Mouse (Mus musculus) midbrain, embryonic 12.5 days (tissue): ENCODE measurements around the gene Dnajc8. TPM values are rescaled to one million over a fixed set of nuclear protein-coding genes. Genes with fewer than 3 reads are reported as not detected.

Experiments used
- ATAC-seq: fragments of 200-750 bp; cut with Nextera tagmentation; 2 replicates; pipeline ENCODE4 v1.8.0; 2017; ENCODE audit warnings: low read depth, moderate TSS enrichment, moderate library complexity; ENCODE audit not compliant: low FRiP score
- H3K27ac ChIP-seq: fragments of 300-500 bp; sonication (generic); replicated peaks from 2 replicates; pipeline ENCODE4 v1.5.1; 2016; ENCODE audit warnings: mild to moderate bottlenecking
- H3K27me3 ChIP-seq: fragments of 300-500 bp; sonication (generic); 2 replicates; pipeline ENCODE4 v1.6.1; 2016; ENCODE audit warnings: mild to moderate bottlenecking
- H3K36me3 ChIP-seq: fragments of 300-500 bp; sonication (generic); 2 replicates; pipeline ENCODE4 v1.6.1; 2016
- H3K4me1 ChIP-seq: fragments of 300-500 bp; sonication (generic); 2 replicates; pipeline ENCODE4 v1.6.1; 2016
- H3K4me2 ChIP-seq: fragments of 300-500 bp; sonication (generic); replicated peaks from 2 replicates; pipeline ENCODE4 v1.6.1; 2016; ENCODE audit warnings: mild to moderate bottlenecking, moderate library complexity
- H3K4me3 ChIP-seq: fragments of 300-500 bp; sonication (generic); 2 replicates; pipeline ENCODE4 v1.5.1; 2016; ENCODE audit warnings: mild to moderate bottlenecking
- H3K9ac ChIP-seq: fragments of 300-500 bp; sonication (generic); replicated peaks from 2 replicates; pipeline ENCODE4 v1.6.1; 2016; ENCODE audit warnings: mild to moderate bottlenecking, moderate library complexity
- H3K9me3 ChIP-seq: fragments of 300-500 bp; sonication (generic); 2 replicates; pipeline ENCODE4 v1.6.1; 2016; ENCODE audit warnings: mild to moderate bottlenecking
- WGBS: fragments of 180-500 bp; shearing (Covaris S2); methylation state at CpG from one replicate; pipeline ENCODE4 v1.1.7; 2016; 5-methylcytosine and 5-hydroxymethylcytosine counted together
- polyA plus RNA-seq: library from polyadenylated mRNA; unstranded; fragments of >200 nt; fragmentation: Nextera tagmentation; extraction: Ambion mirVana; gene quantifications from 2 replicates; pipeline ENCODE4 v1.2.1, GENCODE M21; 2016

Dnajc8 gene
- polyA plus RNA-seq: 176 and 189 TPM in 2 replicates

GRCm38 (mm10) chr4:132535406-132536121 lies at the start of gene Dnajc8:
TSS of gene Dnajc8 (plus strand) at chr4:132535550.
- peak within 1 kb of the TSS; percentile 82 for H3K27ac ChIP-seq
- no peaks in the 10 kb centered on the region for H3K27me3 ChIP-seq
- peaks cover 35% of the 10 kb centered on the region for H3K4me1 ChIP-seq
- ATAC-seq: peak; percentile 71
- under 1% methylated on average over 60 of the region's 60 CpGs for WGBS
- peak within 1 kb of the TSS; percentile 97 for H3K9ac ChIP-seq
- no peaks in the 10 kb centered on the region for H3K9me3 ChIP-seq
- H3K4me3 ChIP-seq: peak within 1 kb of the TSS; percentile 100
- peak within 1 kb of the TSS; percentile 92 for H3K4me2 ChIP-seq
- peaks cover 29% of the 10 kb centered on the region for H3K36me3 ChIP-seq

- Histone ChIP-seq H3K27me3 (no peaks in the 10 kb centered on the region), H3K4me1 (no peaks in the 10 kb centered on the region), H3K9me3 (no peaks in the 10 kb centered on the region), H3K27ac (no peak overlapping the region), H3K4me3 (no peak overlapping the region), H3K9ac (no peak overlapping the region), H3K4me2 (no peak overlapping the region), H3K36me3 (peaks cover 8% of the 10 kb centered on the region)
- ATAC-seq: no peak
- 86% methylated on average over 3 of the region's 3 CpGs for WGBS
Measured at GRCm38 (mm10) chr4:132488521-132488920, 46.8 kb upstream of the Dnajc8 start.

DNA sequence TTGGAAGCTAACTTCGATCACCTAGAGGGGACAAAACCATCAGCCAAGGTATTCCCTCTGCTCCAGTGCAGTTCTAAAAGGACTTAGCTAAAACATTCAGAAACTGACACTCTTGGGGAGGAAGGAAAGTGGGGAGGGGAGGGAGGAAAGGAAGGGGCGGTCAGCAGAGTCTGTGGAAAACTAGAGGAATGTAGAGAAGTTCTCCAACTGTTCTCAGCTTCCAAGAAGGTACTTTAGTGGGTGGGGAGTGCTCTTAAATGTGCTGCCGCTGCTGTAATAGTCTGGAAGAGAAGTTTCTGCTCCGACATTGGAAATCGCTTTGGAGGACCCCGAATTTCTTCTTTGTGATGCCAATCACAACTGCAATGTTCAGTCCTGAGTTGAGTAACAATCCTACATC lies 46.4 kb upstream of the Dnajc8 start:
- 86% methylated on average over 6 of the region's 6 CpGs for WGBS
- no peak overlapping the region for H3K9ac ChIP-seq

DNA sequence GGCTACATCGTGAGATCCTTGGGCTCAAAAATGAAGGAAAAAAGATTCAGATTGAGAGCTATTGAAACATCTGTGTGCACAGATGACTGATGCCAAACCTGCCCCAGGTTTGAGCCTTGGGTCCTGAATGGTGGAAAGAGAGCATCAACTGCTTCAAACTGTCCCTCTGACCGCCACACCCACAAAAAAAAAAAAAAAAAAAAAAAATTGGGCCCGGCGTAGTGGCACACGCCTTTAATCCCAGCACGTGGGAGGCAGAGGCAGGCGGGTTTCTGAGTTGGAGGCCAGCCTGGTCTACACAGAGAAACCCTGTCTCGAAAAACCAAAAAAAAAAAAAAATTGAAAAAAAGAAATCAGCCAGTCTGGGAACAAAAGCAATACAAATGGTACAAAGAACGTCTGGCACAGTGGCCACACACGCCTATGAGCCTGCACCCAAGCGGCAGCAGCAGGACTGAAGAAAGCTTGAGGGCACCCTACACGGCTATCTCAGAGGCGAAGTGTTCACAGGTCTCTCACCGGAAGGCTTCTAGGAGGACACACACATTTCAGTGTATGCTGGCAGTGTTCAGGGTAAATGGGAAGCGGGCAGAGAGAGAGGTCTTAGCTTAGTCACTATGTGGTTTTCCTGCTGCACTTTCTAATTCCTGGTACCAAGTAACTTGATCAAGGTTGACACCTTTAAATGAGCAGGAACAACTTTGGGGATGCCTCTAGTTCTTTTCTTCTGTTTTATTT lies 44.9 kb upstream of the Dnajc8 start:
- Histone ChIP-seq H3K9me3 (no peaks in the 10 kb centered on the region), H3K4me2 (no peak overlapping the region), H3K4me1 (no peaks in the 10 kb centered on the region), H3K36me3 (peaks cover 14% of the 10 kb centered on the region), H3K9ac (no peak overlapping the region), H3K27ac (no peak overlapping the region), H3K27me3 (no peaks in the 10 kb centered on the region), H3K4me3 (no peak overlapping the region)
- 91% methylated on average over 15 of the region's 15 CpGs for WGBS
- ATAC-seq: no peak

More for the DNA sequence above, 46.4 kb upstream of the Dnajc8 start:
- Histone ChIP-seq H3K4me3 (no peak overlapping the region), H3K27me3 (no peaks in the 10 kb centered on the region), H3K4me2 (no peak overlapping the region), H3K9me3 (no peaks in the 10 kb centered on the region), H3K4me1 (no peaks in the 10 kb centered on the region), H3K36me3 (peaks cover 10% of the 10 kb centered on the region), H3K27ac (no peak overlapping the region)
- no peak for ATAC-seq

DNA sequence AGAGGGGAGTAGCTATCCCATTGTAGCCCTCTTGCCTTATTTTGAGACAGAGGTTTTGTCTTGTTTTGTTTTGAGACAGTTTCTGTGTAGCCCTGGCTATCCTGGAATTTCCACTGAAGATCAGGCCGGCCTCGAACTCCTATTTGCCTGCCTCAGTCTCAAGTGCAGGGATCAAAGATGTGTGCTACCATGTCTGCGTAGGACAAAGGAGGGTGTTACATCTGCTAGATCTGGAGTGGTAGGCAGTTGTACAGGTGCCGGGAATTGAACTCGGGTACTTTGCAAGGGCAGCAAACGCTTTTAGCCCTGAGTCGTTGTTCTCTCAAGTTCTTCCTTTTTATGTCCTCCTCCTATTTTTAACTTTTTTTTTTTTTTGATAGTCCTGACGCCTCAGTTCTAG lies 44.3 kb upstream of the Dnajc8 start:
- H3K4me2 ChIP-seq: no peak overlapping the region
- no peaks in the 10 kb centered on the region for H3K27me3 ChIP-seq
- no peaks in the 10 kb centered on the region for H3K4me1 ChIP-seq
- no peak for ATAC-seq
- H3K9me3 ChIP-seq: no peaks in the 10 kb centered on the region
- no peak overlapping the region for H3K9ac ChIP-seq
- 90% methylated on average over 8 of the region's 8 CpGs for WGBS
- no peak overlapping the region for H3K27ac ChIP-seq
- no peak overlapping the region for H3K4me3 ChIP-seq
- peaks cover 20% of the 10 kb centered on the region for H3K36me3 ChIP-seq

- Histone ChIP-seq H3K9me3 (no peaks in the 10 kb centered on the region), H3K4me3 (no peak overlapping the region), H3K36me3 (peaks cover 26% of the 10 kb centered on the region), H3K4me2 (no peak overlapping the region), H3K27ac (no peak overlapping the region), H3K4me1 (no peaks in the 10 kb centered on the region), H3K9ac (no peak overlapping the region), H3K27me3 (no peaks in the 10 kb centered on the region)
- WGBS: 90% methylated on average over 6 of the region's 6 CpGs
- ATAC-seq: no peak
Measured at GRCm38 (mm10) chr4:132491748-132492147, 43.6 kb upstream of the Dnajc8 start.

- H3K9me3 ChIP-seq: no peaks in the 10 kb centered on the region
- no peaks in the 10 kb centered on the region for H3K4me1 ChIP-seq
- no peaks in the 10 kb centered on the region for H3K27me3 ChIP-seq
- H3K4me3 ChIP-seq: no peak overlapping the region
- no peak for ATAC-seq
- 0 out of 2 replicates have a peak overlapping the region, but pooled peaks have one; percentile 4 for H3K27ac ChIP-seq
- 79% methylated on average over 10 of the region's 10 CpGs for WGBS
- H3K4me2 ChIP-seq: no peak overlapping the region
- H3K36me3 ChIP-seq: peaks cover 32% of the 10 kb centered on the region
- no peak overlapping the region for H3K9ac ChIP-seq
Measured at GRCm38 (mm10) chr4:132492178-132493060, 42.9 kb upstream of the Dnajc8 start.

- Histone ChIP-seq H3K4me1 (no peaks in the 10 kb centered on the region), H3K36me3 (peaks cover 47% of the 10 kb centered on the region), H3K4me3 (no peak overlapping the region), H3K9me3 (no peaks in the 10 kb centered on the region), H3K27ac (no peak overlapping the region), H3K4me2 (no peak overlapping the region), H3K9ac (no peak overlapping the region), H3K27me3 (no peaks in the 10 kb centered on the region)
- ATAC-seq: no peak
- 94% methylated on average over 20 of the region's 20 CpGs for WGBS
Measured at GRCm38 (mm10) chr4:132494271-132494918, 41.0 kb upstream of the Dnajc8 start.

- Histone ChIP-seq H3K9ac (no peak overlapping the region), H3K27me3 (no peaks in the 10 kb centered on the region), H3K36me3 (peaks cover 22% of the 10 kb centered on the region), H3K27ac (no peak overlapping the region), H3K4me2 (no peak overlapping the region), H3K4me1 (0 out of 2 replicates have a peak, but pooled peaks cover 5% of the 10 kb centered on the region), H3K4me3 (no peak overlapping the region), H3K9me3 (no peaks in the 10 kb centered on the region)
- ATAC-seq: no peak
- WGBS: 96% methylated on average over 6 of the region's 6 CpGs
Measured at GRCm38 (mm10) chr4:132501639-132502038, 33.7 kb upstream of the Dnajc8 start.

GRCm38 (mm10) chr4:132503344-132503743 lies 32.0 kb upstream of the Dnajc8 start:
- H3K4me1 ChIP-seq: 0 out of 2 replicates have a peak, but pooled peaks cover 5% of the 10 kb centered on the region
- no peak overlapping the region for H3K4me2 ChIP-seq
- H3K27ac ChIP-seq: no peak overlapping the region
- no peak overlapping the region for H3K9ac ChIP-seq
- H3K27me3 ChIP-seq: peaks cover 3% of the 10 kb centered on the region; the same call in 1 of the 2 replicates
- ATAC-seq: no peak
- H3K9me3 ChIP-seq: no peaks in the 10 kb centered on the region
- H3K36me3 ChIP-seq: peaks cover 7% of the 10 kb centered on the region; the same call in 1 of the 2 replicates
- WGBS: 85% methylated on average over 11 of the region's 11 CpGs
- H3K4me3 ChIP-seq: no peak overlapping the region

DNA sequence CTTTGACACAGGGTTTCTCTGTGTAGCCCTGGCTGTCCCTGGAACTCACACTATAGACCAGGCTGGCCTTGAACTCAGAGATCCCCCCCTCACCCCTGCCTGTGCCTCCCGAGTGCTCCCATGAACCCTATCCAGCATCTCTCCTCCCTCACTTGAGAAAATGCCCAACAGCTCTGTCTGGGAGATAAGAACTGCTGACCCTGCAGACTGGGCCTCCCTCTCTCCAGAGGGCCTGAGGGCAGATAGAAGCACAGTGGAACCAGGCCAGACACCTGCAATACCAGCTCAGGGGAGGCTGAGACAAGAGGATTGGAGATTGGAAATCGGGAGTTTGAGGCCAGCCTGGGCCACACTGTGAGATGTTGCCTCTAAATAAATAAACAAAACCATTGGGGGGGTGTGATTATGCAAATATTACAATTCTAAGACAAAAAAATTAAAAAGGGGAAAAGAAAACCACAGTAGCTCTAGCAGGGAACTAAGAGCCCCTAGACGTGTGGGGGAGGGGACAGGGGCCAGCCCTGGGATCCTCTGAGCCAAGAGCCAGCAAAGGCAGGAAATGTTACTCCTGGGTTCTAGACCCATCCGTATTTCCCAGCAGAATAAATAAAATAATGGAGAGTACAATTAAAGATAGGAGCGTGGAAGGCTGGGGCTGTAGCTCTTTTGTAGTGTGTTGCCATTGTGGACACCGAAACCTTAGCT lies 30.2 kb upstream of the Dnajc8 start:
- Histone ChIP-seq H3K4me2 (no peak overlapping the region), H3K4me1 (peaks cover 12% of the 10 kb centered on the region), H3K9me3 (no peaks in the 10 kb centered on the region), H3K9ac (no peak overlapping the region), H3K4me3 (no peak overlapping the region), H3K27ac (no peak overlapping the region), H3K36me3 (no peaks in the 10 kb centered on the region), H3K27me3 (peaks cover 3% of the 10 kb centered on the region; the same call in 1 of the 2 replicates)
- 60% methylated on average over 6 of the region's 6 CpGs for whole genome bisulfite sequencing
- ATAC-seq: no peak
